Comparison of ENCODE assay signal across 8 mouse cellular contexts in genomic region chr2:74578843-74579489, GRCm38 (mm10). TPM values are rescaled to one million over a fixed set of nuclear protein-coding genes. Genes with fewer than 3 reads are reported as not detected.
DNase-seq lines count a peak whose midpoint lies in the region; ATAC-seq and TF ChIP-seq lines count a peak whose summit lies in the region.

Gene Lnpk, minus strand, starts transcription at chr2:74579435.

- H3K4me1 ChIP-seq in hindbrain, embryonic 13.5 days (replicated peaks): peaks cover 15% of the 10 kb centered on the region

- peak within 1 kb of the TSS; percentile 86 for H3K4me2 ChIP-seq in hindbrain, embryonic 13.5 days

- H3K9me3 ChIP-seq in hindbrain, embryonic 13.5 days: no peaks in the 10 kb centered on the region

- TF ChIP-seq CTCF in Patski (IDR thresholded peaks at IDR 0.05): no peak

- no peaks in the 10 kb centered on the region for H3K36me3 ChIP-seq in hindbrain, embryonic 13.5 days

- H3K9ac ChIP-seq in hindbrain, embryonic 13.5 days: peak within 1 kb of the TSS; percentile 96

- in situ Hi-C loops in Patski (cut with MboI; ENCODE audit: low pct_unique_long_range_greater_than_20kb): no loop called here

- WGBS in hindbrain, embryonic 13.5 days: under 1% methylated on average over 34 of the region's 34 CpGs

- POLR2A ChIA-PET in Patski (lab: Charles Lee): no interaction called here

- DNase-seq in Patski (ENCODE audit: low read depth, low spot score): peak; percentile 24
- DNase-seq in cerebellum, postnatal 14 days: peak; percentile 93 to 95
- peak; percentile 85 to 90 for DNase-seq in frontal cortex, postnatal 14 days (ENCODE audit: low spot score in 2 of 2)
- peak; percentile 89 for DNase-seq in left cerebral cortex, adult 11 months (ENCODE audit: low spot score)
- DNase-seq in lung, postnatal 4 days: peak; percentile 94 to 96
- DNase-seq in retina, postnatal 7 days (ENCODE audit: low read depth, low spot score): peak; percentile 78
- DNase-seq in urinary bladder, adult 2 months (ENCODE audit: low spot score): peak; percentile 92

- H3K27ac ChIP-seq in hindbrain, embryonic 13.5 days: peak within 1 kb of the TSS; percentile 92

- peak; percentile 99 for ATAC-seq in Patski
- ATAC-seq in hindbrain, embryonic 13.5 days (ENCODE audit: low FRiP score): peak; percentile 99

- H3K27me3 ChIP-seq in Patski: peaks cover 6% of the 10 kb centered on the region
- H3K27me3 ChIP-seq in hindbrain, embryonic 13.5 days: no peaks in the 10 kb centered on the region

- peak within 1 kb of the TSS; percentile 99 for H3K4me3 ChIP-seq in hindbrain, embryonic 13.5 days

- CTCF ChIA-PET in Patski (lab: Charles Lee): interaction anchor here (0.8 kb wide), 1 partner anchor 8 kb away, joined by 3 read pairs; no protein-coding TSS in a partner anchor

RNA-seq across cellular contexts. Expression of gene Lnpk, which starts in this region (rescaled TPM):
- polyA plus RNA-seq in Patski (2021): 18.5 TPM
- 55.8 TPM in 2 replicates for polyA plus RNA-seq in hindbrain, embryonic 13.5 days (2015; fragmentation: Nextera tagmentation; extraction: Ambion mirVana)
- polyA plus RNA-seq in urinary bladder, adult 2 months (2012; rRNA removed): 8.9 and 9.3 TPM in 2 replicates

Comparison
In these comparisons a context has a peak if more than half of its experiments do, and no peak if none do; other contexts are left out.
1. Peak in every context shown above with its lines: DNase-seq, ATAC-seq, H3K4me3 ChIP-seq and H3K27ac ChIP-seq.
2. DNase-seq: peak in every context shown above with its lines; median percentile 95 in lung, postnatal 4 days; 94 in cerebellum, postnatal 14 days; 92 in urinary bladder, adult 2 months; 89 in left cerebral cortex, adult 11 months; 88 in frontal cortex, postnatal 14 days; 78 in retina, postnatal 7 days; 24 in Patski.